Mouse (Mus musculus) erythroblast, embryonic 14.5 days (primary cell): ENCODE results near the gene Tssc4.

Experiments used
- GATA1 ChIP-seq: IDR thresholded peaks from 2 replicates; pipeline ENCODE4 v1.6.1; 2012; ENCODE audit warnings: low read length, inconsistent platforms, mixed read lengths
- TAL1 ChIP-seq: IDR thresholded peaks from 3 replicates; pipeline ENCODE4 v1.6.1; 2012; ENCODE audit warnings: low read length, inconsistent platforms, mixed read lengths

DNA sequence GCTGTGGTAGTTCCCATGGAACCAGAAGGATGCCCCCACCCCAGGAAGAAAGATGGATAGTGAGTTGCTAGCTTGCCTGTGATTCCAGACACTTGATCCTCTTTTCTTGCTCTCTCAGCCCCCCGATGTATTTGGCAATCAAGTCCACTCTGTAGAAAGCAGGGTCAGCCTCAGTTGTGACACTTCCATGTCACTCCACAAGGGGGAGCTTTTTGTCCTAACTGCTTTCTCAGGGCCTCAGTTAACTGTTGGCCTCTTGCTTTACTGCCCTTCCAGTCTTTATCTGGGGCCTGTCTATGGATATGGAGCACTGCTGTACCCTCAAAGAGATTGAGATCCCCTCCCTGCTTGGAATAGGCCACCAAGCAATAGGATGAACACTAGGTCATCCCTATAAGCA lies 4.0 kb downstream of the Tssc4 start:
- TF ChIP-seq GATA1 (no peak), TAL1 (no peak)
